Mouse (Mus musculus): ENCODE data around the gene Tab2.

Tab2 gene

GRCm38 (mm10) chr10:7956228-7957001 is at the start of gene Tab2:
Gene Tab2, minus strand, starts transcription at chr10:7956230.
- DNase-seq (ENCODE audit: low spot score) = peak; percentile 84

GRCm38 (mm10) chr10:7992258-7992919 is 36.4 kb upstream of the Tab2 start:
- no peak for DNase-seq (ENCODE audit: low spot score)

GRCm38 (mm10) chr10:7991596-7991995 is 35.6 kb upstream of the Tab2 start:
- DNase-seq (ENCODE audit: low spot score) = no peak

GRCm38 (mm10) chr10:7987521-7987920 is 31.5 kb upstream of the Tab2 start:
- DNase-seq (ENCODE audit: low spot score) = no peak

- no peak for DNase-seq (ENCODE audit: low spot score)
These were observed 20.4 kb upstream of the Tab2 start for GRCm38 (mm10) chr10:7976462-7976861.

- no peak for DNase-seq (ENCODE audit: low spot score)
These were observed 12.8 kb upstream of the Tab2 start for GRCm38 (mm10) chr10:7968747-7969280.

GRCm38 (mm10) chr10:7967096-7967495 is 11.1 kb upstream of the Tab2 start:
- DNase-seq (ENCODE audit: low spot score) = no peak

GRCm38 (mm10) chr10:7959073-7959472 is 3.0 kb upstream of the Tab2 start:
- DNase-seq (ENCODE audit: low spot score) = no peak

GRCm38 (mm10) chr10:7955634-7956121 is 352 bp downstream of the Tab2 start:
- DNase-seq (ENCODE audit: low spot score) = peak; percentile 16

- DNase-seq (ENCODE audit: low spot score) = peak; percentile 47
These were observed 919 bp downstream of the Tab2 start for GRCm38 (mm10) chr10:7954989-7955633.

- DNase-seq (ENCODE audit: low spot score) = no peak
These were observed 1.4 kb downstream of the Tab2 start for GRCm38 (mm10) chr10:7954627-7954988.

- peak; percentile 52 for DNase-seq (ENCODE audit: low spot score)
These were observed 13.0 kb downstream of the Tab2 start for GRCm38 (mm10) chr10:7943006-7943405.

- no peak for DNase-seq (ENCODE audit: low spot score)
These were observed 19.4 kb downstream of the Tab2 start for GRCm38 (mm10) chr10:7936556-7937192.

GRCm38 (mm10) chr10:7932958-7933357 is 23.1 kb downstream of the Tab2 start:
- no peak for DNase-seq (ENCODE audit: low spot score)

GRCm38 (mm10) chr10:7928996-7929395 is 27.0 kb downstream of the Tab2 start:
- no peak for DNase-seq (ENCODE audit: low spot score)

GRCm38 (mm10) chr10:7925481-7925880 is 30.5 kb downstream of the Tab2 start:
- DNase-seq (ENCODE audit: low spot score) = no peak

GRCm38 (mm10) chr10:7923433-7923832 is 32.6 kb downstream of the Tab2 start:
- DNase-seq (ENCODE audit: low spot score) = no peak

- no peak for DNase-seq (ENCODE audit: low spot score)
These were observed 44.8 kb downstream of the Tab2 start for GRCm38 (mm10) chr10:7911268-7911667.

- DNase-seq (ENCODE audit: low spot score) = no peak
These were observed 48.9 kb downstream of the Tab2 start for GRCm38 (mm10) chr10:7907151-7907550.

GRCm38 (mm10) chr10:7904157-7904556 is 51.9 kb downstream of the Tab2 start:
- DNase-seq (ENCODE audit: low spot score) = no peak

GRCm38 (mm10) chr10:7900719-7901627 is 55.1 kb downstream of the Tab2 start:
- no peak for DNase-seq (ENCODE audit: low spot score)
